Mouse (Mus musculus): ENCODE data around the gene Vmn2r20.

DNA sequence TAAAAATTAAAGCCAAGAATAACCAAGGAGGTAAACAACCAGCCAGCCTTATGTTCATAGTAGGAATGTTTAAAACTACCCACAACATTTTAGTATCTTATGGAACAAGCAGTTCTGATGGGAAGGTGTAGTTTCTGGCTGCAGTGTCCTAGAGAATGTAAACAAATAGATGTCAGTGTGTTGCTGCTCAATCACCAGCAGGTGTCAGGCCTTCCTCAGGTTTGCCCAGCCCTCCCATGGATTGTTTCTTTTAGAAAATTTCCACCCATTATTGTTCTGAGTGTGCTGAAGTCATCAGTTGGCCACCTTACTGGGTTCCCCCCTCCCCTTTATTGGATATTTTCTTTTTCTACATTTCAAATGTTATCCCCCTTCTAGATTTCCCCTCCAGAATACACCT lies 77.8 kb downstream of the Vmn2r20 start:
- TF ChIP-seq POLR2A (IDR thresholded peaks at IDR 0.05; ENCODE audit: low read depth, low read length): no peak
- peak; percentile 78 for TF ChIP-seq CTCF (conservative IDR thresholded peaks at IDR 0.05; ENCODE audit: insufficient read depth, insufficient read length, low read depth, low read length)

Measured in kidney, adult 2 months (tissue).